Mouse (Mus musculus) hindbrain, embryonic 10.5 days (tissue): ENCODE results near the gene Cphx3. TPM values are rescaled to one million over a fixed set of nuclear protein-coding genes. Genes with fewer than 3 reads are reported as not detected.
"Not testable (repeated sequence)": the region's sequence is repeated elsewhere in the genome, so short reads cannot be mapped to it uniquely, and the experiment has no call there.

Experiments used
- DNase-seq: peaks from one replicate; pipeline ENCODE4 v3.0.0-alpha.2; 2017; ENCODE audit warnings: low spot score
- H3K27ac ChIP-seq: fragments of 300-500 bp; sonication (generic); 2 replicates; pipeline ENCODE4 v1.5.1; 2016; ENCODE audit warnings: mild to moderate bottlenecking, moderate library complexity
- H3K27me3 ChIP-seq: fragments of 300-500 bp; sonication (generic); 2 replicates; pipeline ENCODE4 v1.6.1; 2016; ENCODE audit warnings: mild to moderate bottlenecking; ENCODE audit not compliant: poor library complexity, insufficient read depth, severe bottlenecking
- H3K36me3 ChIP-seq: fragments of 300-500 bp; sonication (generic); 2 replicates; pipeline ENCODE4 v1.6.1; 2016; ENCODE audit warnings: mild to moderate bottlenecking, moderate library complexity
- H3K4me1 ChIP-seq: fragments of 300-500 bp; sonication (generic); replicated peaks from 2 replicates; pipeline ENCODE4 v1.6.1; 2016; ENCODE audit warnings: mild to moderate bottlenecking
- H3K4me3 ChIP-seq: fragments of 300-500 bp; sonication (generic); 2 replicates; pipeline ENCODE4 v1.5.1; 2016; ENCODE audit warnings: mild to moderate bottlenecking, moderate library complexity
- H3K9me3 ChIP-seq: fragments of 300-500 bp; sonication (generic); 2 replicates; pipeline ENCODE4 v1.6.1; 2016; ENCODE audit warnings: mild to moderate bottlenecking, moderate library complexity
- WGBS: fragments of 180-500 bp; shearing (Covaris S2); methylation state at CpG from one replicate; pipeline ENCODE4 v1.1.7; 2016; 5-methylcytosine and 5-hydroxymethylcytosine counted together
- polyA plus RNA-seq: library from polyadenylated mRNA; unstranded; fragments of >200 nt; fragmentation: Nextera tagmentation; extraction: Ambion mirVana; gene quantifications from 2 replicates; pipeline ENCODE4 v1.2.1, GENCODE M21; 2016

Cphx3 gene
- polyA plus RNA-seq, 1 experiment from 2014 or later = not detected

GRCm38 (mm10) chr14:26097622-26098021 lies 15.5 kb downstream of the Cphx3 start:
- not testable (repeated sequence) for H3K27ac ChIP-seq, H3K27me3 ChIP-seq, H3K36me3 ChIP-seq, H3K4me3 ChIP-seq, DNase-seq, H3K9me3 ChIP-seq, H3K4me1 ChIP-seq
- no CpG with 5 or more reads among the region's 3 CpGs for WGBS

DNA sequence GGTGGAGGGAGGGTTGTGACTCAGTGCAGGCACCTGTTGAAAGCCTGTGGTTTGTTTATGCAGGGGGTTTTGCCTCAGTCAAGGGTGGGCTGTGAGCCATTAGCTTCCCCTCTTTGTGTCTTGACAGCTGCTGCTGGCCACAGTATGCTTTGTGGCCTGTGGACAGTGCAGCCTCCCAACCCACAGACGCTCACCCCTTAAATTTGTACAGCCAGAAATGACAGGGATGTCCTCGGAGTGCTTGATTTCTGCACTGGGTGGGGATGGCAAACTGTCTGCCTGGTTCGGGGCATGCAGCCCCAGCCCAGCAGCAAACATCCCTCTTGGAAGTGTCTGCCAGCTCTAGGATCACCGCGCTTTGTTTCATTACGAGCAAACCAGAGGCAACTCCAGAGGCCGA lies 36.1 kb downstream of the Cphx3 start, which contains the start of gene Duxbl2:
TSS of gene Duxbl2 (plus strand) at position 200 of the 400 bp plus-strand sequence.
- not testable (repeated sequence) for H3K27me3 ChIP-seq, H3K4me3 ChIP-seq, H3K9me3 ChIP-seq, H3K4me1 ChIP-seq, H3K36me3 ChIP-seq, H3K27ac ChIP-seq, DNase-seq
- no CpG with 5 or more reads among the region's 7 CpGs for WGBS

- no CpG with 5 or more reads among the region's 18 CpGs for WGBS
- H3K36me3 ChIP-seq, H3K4me1 ChIP-seq, H3K9me3 ChIP-seq, H3K4me3 ChIP-seq, H3K27me3 ChIP-seq, DNase-seq, H3K27ac ChIP-seq: not testable (repeated sequence)
These were observed 36.5 kb downstream of the Cphx3 start for GRCm38 (mm10) chr14:26118550-26119000.

DNA sequence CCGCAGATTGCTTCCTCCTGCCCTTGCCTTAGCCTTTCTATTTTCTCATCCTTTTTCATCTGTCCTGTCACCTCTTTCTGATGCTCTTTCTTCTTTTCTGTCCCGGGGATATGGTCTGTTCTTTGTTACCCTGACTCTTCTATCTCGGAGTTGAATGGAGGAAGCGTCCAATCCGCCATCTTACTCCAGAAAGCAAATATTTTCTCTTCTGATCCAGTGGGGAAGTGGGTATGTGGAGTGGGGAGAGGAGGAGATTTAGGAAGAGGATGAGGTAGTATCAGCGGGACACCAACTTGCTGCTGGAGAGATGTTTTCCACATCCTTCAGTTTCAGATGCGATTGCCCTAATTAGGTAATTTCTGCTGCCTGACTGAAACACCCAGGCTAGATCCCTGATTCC lies 37.0 kb downstream of the Cphx3 start:
- not testable (repeated sequence) for H3K4me1 ChIP-seq, H3K9me3 ChIP-seq, H3K4me3 ChIP-seq, DNase-seq, H3K36me3 ChIP-seq, H3K27ac ChIP-seq, H3K27me3 ChIP-seq
- no CpG with 5 or more reads among the region's 7 CpGs for WGBS

GRCm38 (mm10) chr14:26147095-26147494 lies 65.0 kb downstream of the Cphx3 start:
- not testable (repeated sequence) for H3K27ac ChIP-seq, H3K4me3 ChIP-seq, H3K9me3 ChIP-seq, H3K4me1 ChIP-seq, DNase-seq, H3K27me3 ChIP-seq, H3K36me3 ChIP-seq
- WGBS = no CpG with 5 or more reads among the region's 2 CpGs

DNA sequence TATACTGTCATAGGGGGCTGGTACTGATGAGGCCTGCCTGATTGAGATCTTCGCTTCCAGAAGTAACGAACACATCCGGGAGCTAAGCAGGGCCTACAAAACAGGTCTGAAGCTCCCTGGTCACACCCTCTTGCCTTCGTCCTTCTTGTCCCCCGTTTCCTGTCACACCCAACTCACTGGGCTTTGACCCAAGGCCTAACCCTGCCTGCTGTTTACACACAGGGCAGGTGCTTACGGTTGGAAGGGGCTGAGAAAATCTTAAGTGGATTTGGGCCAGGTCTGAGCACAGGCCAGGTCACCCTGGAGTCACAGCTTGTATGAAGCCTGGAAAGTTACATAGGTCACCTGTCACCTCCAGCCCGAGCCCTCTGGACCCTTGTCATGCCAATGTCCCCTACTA lies 73.9 kb downstream of the Cphx3 start:
- not testable (repeated sequence) for H3K36me3 ChIP-seq, DNase-seq, H3K4me1 ChIP-seq, H3K27me3 ChIP-seq, H3K9me3 ChIP-seq, H3K27ac ChIP-seq, H3K4me3 ChIP-seq
- WGBS = no CpG with 5 or more reads among the region's 7 CpGs

GRCm38 (mm10) chr14:26161156-26161555 lies 79.1 kb downstream of the Cphx3 start:
- not testable (repeated sequence) for H3K4me1 ChIP-seq, DNase-seq, H3K9me3 ChIP-seq, H3K36me3 ChIP-seq, H3K27me3 ChIP-seq, H3K4me3 ChIP-seq, H3K27ac ChIP-seq
- no CpG with 5 or more reads among the region's 9 CpGs for WGBS

DNA sequence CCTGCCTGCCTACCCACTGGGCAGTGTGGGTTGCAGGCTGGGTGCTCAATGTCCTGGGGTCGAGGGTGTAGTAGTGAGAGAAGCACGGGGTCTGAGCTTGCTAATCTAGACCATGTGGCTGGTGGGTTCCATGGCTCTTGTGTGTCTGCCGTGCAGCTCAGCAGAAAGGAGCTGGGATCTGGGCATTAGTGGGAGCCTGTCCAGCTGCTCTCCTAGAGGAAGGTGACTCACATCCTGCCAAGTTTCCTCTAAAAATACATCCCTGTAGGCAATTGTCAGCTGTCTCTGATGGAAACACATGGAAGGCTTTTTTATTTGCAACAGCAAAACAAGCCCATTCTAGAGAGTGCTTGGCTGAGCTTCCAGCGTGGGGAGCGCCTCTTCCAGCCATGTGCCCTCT lies 80.3 kb downstream of the Cphx3 start:
- WGBS = no CpG with 5 or more reads among the region's 5 CpGs
- not testable (repeated sequence) for H3K4me1 ChIP-seq, H3K9me3 ChIP-seq, H3K4me3 ChIP-seq, H3K27me3 ChIP-seq, DNase-seq, H3K27ac ChIP-seq, H3K36me3 ChIP-seq

- no CpG with 5 or more reads among the region's 12 CpGs for WGBS
- not testable (repeated sequence) for H3K36me3 ChIP-seq, H3K4me3 ChIP-seq, H3K27ac ChIP-seq, DNase-seq, H3K4me1 ChIP-seq, H3K27me3 ChIP-seq, H3K9me3 ChIP-seq
These were observed 83.2 kb downstream of the Cphx3 start for GRCm38 (mm10) chr14:26165266-26165665.

GRCm38 (mm10) chr14:26173955-26174354 lies 91.9 kb downstream of the Cphx3 start:
- H3K27me3 ChIP-seq, H3K27ac ChIP-seq, H3K4me3 ChIP-seq, H3K9me3 ChIP-seq, DNase-seq, H3K36me3 ChIP-seq, H3K4me1 ChIP-seq: not testable (repeated sequence)
- WGBS = no CpG with 5 or more reads among the region's 3 CpGs

- no CpG with 5 or more reads among the region's 6 CpGs for WGBS
- DNase-seq = not testable (repeated sequence)
These were observed 92.9 kb downstream of the Cphx3 start for GRCm38 (mm10) chr14:26175028-26175427.

DNA sequence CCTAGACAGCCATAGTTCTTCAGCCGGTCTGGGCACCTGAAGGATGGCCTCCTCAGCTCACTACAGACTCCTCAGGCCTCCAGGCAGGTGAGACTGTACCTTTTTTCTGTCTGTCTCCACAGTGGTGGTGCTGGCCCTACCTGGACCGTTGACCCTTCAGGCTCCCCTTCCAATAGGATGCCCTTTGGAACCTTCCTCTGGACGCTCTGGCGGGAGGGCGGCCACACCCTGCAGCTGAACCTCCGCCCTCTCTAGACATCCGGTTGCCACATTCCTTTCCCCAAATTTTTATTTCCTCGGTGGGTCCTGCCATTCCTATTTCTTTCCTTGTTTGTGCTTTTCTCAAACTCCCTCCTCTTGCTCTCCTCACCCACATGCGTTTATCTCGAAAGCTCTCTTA lies 99.6 kb downstream of the Cphx3 start:
- H3K27me3 ChIP-seq, H3K27ac ChIP-seq, H3K4me1 ChIP-seq, H3K36me3 ChIP-seq, H3K4me3 ChIP-seq, DNase-seq, H3K9me3 ChIP-seq: not testable (repeated sequence)
- WGBS = no CpG with 5 or more reads among the region's 10 CpGs

More at GRCm38 (mm10) chr14:26175028-26175427, 92.9 kb downstream of the Cphx3 start:
- not testable (repeated sequence) for H3K4me3 ChIP-seq, H3K27ac ChIP-seq, H3K36me3 ChIP-seq, H3K4me1 ChIP-seq, H3K9me3 ChIP-seq, H3K27me3 ChIP-seq

- H3K9me3 ChIP-seq, H3K27ac ChIP-seq, H3K36me3 ChIP-seq, H3K4me1 ChIP-seq, DNase-seq, H3K27me3 ChIP-seq, H3K4me3 ChIP-seq: not testable (repeated sequence)
- no CpG with 5 or more reads among the region's 10 CpGs for WGBS
These were observed 100.3 kb downstream of the Cphx3 start, which contains the start of gene Plac9b for GRCm38 (mm10) chr14:26182380-26182779. Plac9b (minus strand) TSS chr14:26182480.

- not testable (repeated sequence) for H3K9me3 ChIP-seq, H3K27ac ChIP-seq, H3K4me3 ChIP-seq, H3K36me3 ChIP-seq, H3K27me3 ChIP-seq, DNase-seq, H3K4me1 ChIP-seq
- no CpG with 5 or more reads among the region's 9 CpGs for WGBS
These were observed 104.5 kb downstream of the Cphx3 start for GRCm38 (mm10) chr14:26186638-26187037.
